Mouse (Mus musculus): Measurements from ENCODE around the gene Fut2. TPM values are rescaled to one million over a fixed set of nuclear protein-coding genes. Genes with fewer than 3 reads are reported as not detected.

Fut2 gene
- total and polyA plus RNA-seq, 2 experiments from 2014 or later: 0.13 TPM; not detected in 1

DNA sequence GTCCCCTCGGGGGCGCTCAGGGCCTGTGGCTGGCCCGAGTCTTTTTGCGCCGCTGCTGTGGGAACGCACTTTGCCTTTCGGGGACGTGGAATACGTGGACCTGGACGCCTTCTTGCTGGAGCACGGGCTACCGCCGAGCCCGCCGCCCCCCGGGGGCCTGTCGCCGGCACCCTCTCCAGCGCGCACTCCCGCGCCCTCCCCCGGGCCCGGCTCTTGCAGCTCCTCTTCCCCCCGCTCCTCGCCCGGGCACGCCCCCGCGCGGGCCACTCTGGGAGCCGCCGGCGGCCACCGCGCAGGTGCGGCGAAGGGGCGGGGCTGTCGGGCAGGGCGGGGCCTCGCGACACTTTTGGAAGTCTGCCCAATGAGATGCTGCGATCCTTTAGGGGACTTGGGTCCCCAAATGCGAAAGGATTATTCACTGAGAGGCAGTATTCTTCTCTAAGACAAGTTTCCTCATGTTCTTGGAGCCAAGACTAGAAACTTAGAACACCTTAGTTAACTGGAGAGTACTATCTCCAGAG is 40.6 kb upstream of the Fut2 start:
- DNase-seq (peak; percentile 86), ATAC-seq (no peak)
- H3K36me3 ChIP-seq (ENCODE audit: insufficient read depth): peaks cover 18% of the 10 kb centered on the region
- no peaks in the 10 kb centered on the region for H3K27me3 ChIP-seq (ENCODE audit: insufficient read depth, low read length)
- peaks cover 36% of the 10 kb centered on the region for H3K4me1 ChIP-seq (ENCODE audit: insufficient read depth)
- no peak for TF ChIP-seq CTCF (IDR thresholded peaks at IDR 0.05; ENCODE audit: low read depth)
- WGBS: 3% methylated on average over 37 of the region's 45 CpGs
- H3K27ac ChIP-seq (ENCODE audit: low read depth, low read length): peak overlapping the region; percentile 87
- peak overlapping the region; percentile 49 for H3K9ac ChIP-seq
- peak overlapping the region; percentile 41 for H3K4me3 ChIP-seq (ENCODE audit: low read depth, low read length)
- H3K4me2 ChIP-seq (ENCODE audit: low read depth): peak overlapping the region; percentile 97
- H3K9me3 ChIP-seq (ENCODE audit: low read length): no peaks in the 10 kb centered on the region

DNA sequence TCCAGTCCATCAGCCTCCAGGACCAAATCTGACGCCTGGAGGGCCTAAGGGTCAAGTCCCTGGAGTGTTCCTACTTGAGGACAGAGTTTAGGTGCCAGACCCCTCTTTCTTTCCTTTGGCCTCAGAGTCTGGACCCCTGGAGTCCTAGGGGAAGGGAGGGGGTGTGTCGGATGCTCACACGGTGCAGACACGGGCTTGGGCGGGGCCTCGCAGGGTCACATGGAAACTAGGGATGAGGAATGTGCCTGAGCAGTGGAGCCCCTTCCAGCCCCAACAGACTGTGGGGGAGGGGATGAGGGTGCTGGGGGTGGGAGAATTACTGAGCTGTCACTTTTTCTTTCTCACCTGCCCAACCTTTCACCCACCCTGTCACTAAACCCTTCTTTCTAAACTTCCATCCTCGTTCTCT is 39.7 kb upstream of the Fut2 start:
- TF ChIP-seq CTCF (IDR thresholded peaks at IDR 0.05; ENCODE audit: low read depth): no peak
- H3K27ac ChIP-seq (ENCODE audit: low read depth, low read length): peak overlapping the region; percentile 95
- peaks cover 40% of the 10 kb centered on the region for H3K4me1 ChIP-seq (ENCODE audit: insufficient read depth)
- peak overlapping the region; percentile 41 for H3K4me3 ChIP-seq (ENCODE audit: low read depth, low read length)
- DNase-seq: peak; percentile 28
- H3K27me3 ChIP-seq (ENCODE audit: insufficient read depth, low read length): no peaks in the 10 kb centered on the region
- H3K9ac ChIP-seq: peak overlapping the region; percentile 49
- peak overlapping the region; percentile 97 for H3K4me2 ChIP-seq (ENCODE audit: low read depth)
- ATAC-seq: no peak
- no peaks in the 10 kb centered on the region for H3K9me3 ChIP-seq (ENCODE audit: low read length)
- peaks cover 9% of the 10 kb centered on the region for H3K36me3 ChIP-seq (ENCODE audit: insufficient read depth)
- 4% methylated on average over 7 of the region's 7 CpGs for WGBS

DNA sequence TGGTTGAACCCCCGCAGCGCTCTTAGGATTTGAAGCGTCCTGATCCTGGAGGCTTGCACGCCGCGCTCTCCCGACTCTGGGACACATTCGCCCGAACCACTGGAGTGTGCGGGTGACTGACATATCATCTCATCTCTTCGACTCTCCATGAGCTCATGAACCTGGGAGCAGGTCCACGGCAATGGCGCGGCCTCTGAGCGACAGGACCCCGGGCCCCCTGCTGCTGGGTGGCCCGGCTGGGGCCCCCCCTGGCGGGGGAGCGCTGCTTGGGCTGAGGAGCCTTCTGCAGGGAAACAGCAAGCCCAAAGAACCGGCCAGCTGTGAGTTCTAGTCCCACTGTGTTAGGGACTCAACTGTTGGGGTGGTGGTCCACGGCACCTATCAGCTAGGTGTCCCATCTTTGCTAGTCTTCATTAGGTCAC is 39.3 kb upstream of the Fut2 start:
- DNase-seq: no peak
- Histone ChIP-seq H3K9ac (peak overlapping the region; percentile 49), H3K4me3 (ENCODE audit: low read depth, low read length) (peak overlapping the region; percentile 41), H3K27ac (ENCODE audit: low read depth, low read length) (peak overlapping the region; percentile 95), H3K27me3 (ENCODE audit: insufficient read depth, low read length) (no peaks in the 10 kb centered on the region), H3K9me3 (ENCODE audit: low read length) (no peaks in the 10 kb centered on the region), H3K36me3 (ENCODE audit: insufficient read depth) (peaks cover 4% of the 10 kb centered on the region; the same call in 1 of the 2 replicates), H3K4me2 (ENCODE audit: low read depth) (peak overlapping the region; percentile 97), H3K4me1 (ENCODE audit: insufficient read depth) (peaks cover 44% of the 10 kb centered on the region)
- TF ChIP-seq CTCF (IDR thresholded peaks at IDR 0.05; ENCODE audit: low read depth): no peak
- WGBS: 1% methylated on average over 21 of the region's 21 CpGs
- ATAC-seq: no peak

- WGBS: under 1% methylated on average over 36 of the region's 36 CpGs
These were observed 38.7 kb upstream of the Fut2 start, which contains the start of gene Dbp for GRCm38 (mm10) chr7:45704730-45705442. Dbp (plus strand) TSS chr7:45705088.

DNA sequence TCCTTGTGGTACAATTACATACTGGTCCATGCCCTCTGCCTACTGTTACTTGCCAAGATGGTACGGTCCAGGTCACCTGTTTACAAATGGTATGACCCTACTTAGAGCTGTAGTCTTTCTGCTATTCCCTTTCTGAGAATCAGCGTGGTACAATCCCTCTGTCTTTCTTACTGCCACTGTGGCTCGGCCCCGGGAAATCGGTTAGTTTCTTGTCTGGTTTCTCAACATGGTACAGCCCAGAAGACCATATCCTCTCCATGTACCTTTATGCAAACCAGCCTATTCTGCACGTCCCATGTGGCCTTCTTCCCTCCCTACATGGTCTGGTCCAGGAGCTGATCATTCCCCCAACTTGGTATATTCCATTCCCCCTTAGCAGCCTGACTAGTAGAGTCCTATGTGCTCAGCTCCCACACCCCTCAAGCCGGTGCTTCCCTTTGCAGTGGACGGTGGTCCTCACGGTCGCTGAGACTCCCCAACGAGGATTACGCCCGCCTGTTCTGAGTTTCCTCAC is 37.9 kb upstream of the Fut2 start:
- WGBS: under 1% methylated on average over 13 of the region's 13 CpGs
- Histone ChIP-seq H3K4me3 (ENCODE audit: low read depth, low read length) (peak overlapping the region; percentile 41), H3K4me1 (ENCODE audit: insufficient read depth) (peaks cover 46% of the 10 kb centered on the region), H3K27me3 (ENCODE audit: insufficient read depth, low read length) (no peaks in the 10 kb centered on the region), H3K4me2 (ENCODE audit: low read depth) (peak overlapping the region; percentile 97), H3K36me3 (ENCODE audit: insufficient read depth) (no peaks in the 10 kb centered on the region), H3K9me3 (ENCODE audit: low read length) (no peaks in the 10 kb centered on the region), H3K9ac (peak overlapping the region; percentile 60), H3K27ac (ENCODE audit: low read depth, low read length) (peak overlapping the region; percentile 95)
- peak; percentile 68 for ATAC-seq
- TF ChIP-seq CTCF (IDR thresholded peaks at IDR 0.05; ENCODE audit: low read depth): no peak
- peak; percentile 92 for DNase-seq

More at GRCm38 (mm10) chr7:45704730-45705442, 38.7 kb upstream of the Fut2 start, which contains the start of gene Dbp:
- H3K9me3 ChIP-seq (ENCODE audit: low read length): no peaks in the 10 kb centered on the region
- DNase-seq: peak; percentile 99
- no peaks in the 10 kb centered on the region for H3K27me3 ChIP-seq (ENCODE audit: insufficient read depth, low read length)
- H3K4me3 ChIP-seq (ENCODE audit: low read depth, low read length): peak within 1 kb of the TSS; percentile 41
- peaks cover 46% of the 10 kb centered on the region for H3K4me1 ChIP-seq (ENCODE audit: insufficient read depth)
- 0 out of 2 replicates have a peak, but pooled peaks cover 2% of the 10 kb centered on the region for H3K36me3 ChIP-seq (ENCODE audit: insufficient read depth)
- peak within 1 kb of the TSS; percentile 95 for H3K27ac ChIP-seq (ENCODE audit: low read depth, low read length)
- H3K9ac ChIP-seq: peak within 1 kb of the TSS; percentile 60
- TF ChIP-seq CTCF (IDR thresholded peaks at IDR 0.05; ENCODE audit: low read depth): no peak
- ATAC-seq: peak; percentile 81
- peak within 1 kb of the TSS; percentile 97 for H3K4me2 ChIP-seq (ENCODE audit: low read depth)

DNA sequence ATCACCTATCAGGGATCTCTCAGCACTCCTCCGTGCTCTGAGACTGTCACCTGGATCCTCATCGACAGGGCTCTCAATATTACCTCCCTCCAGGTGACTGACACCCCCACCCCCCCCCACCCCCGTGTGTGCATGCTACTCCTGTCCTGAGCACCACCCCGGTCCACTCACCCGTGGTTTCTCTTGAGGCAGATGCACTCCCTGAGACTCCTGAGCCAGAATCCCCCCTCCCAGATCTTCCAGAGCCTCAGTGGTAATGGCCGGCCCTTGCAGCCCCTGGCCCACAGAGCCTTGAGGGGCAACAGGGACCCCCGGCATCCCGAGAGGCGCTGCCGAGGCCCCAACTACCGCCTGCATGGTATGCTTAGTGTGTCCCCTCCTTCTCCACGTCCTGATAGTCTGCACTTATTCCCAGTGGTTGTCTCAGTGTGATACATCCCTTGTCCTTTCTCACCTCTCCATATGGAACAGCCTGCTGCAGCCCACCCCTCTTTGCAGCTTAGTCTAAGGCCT is 37.4 kb upstream of the Fut2 start:
- DNase-seq (no peak), ATAC-seq (no peak)
- Histone ChIP-seq H3K4me2 (ENCODE audit: low read depth) (peak overlapping the region; percentile 97), H3K4me3 (ENCODE audit: low read depth, low read length) (peak overlapping the region; percentile 41), H3K4me1 (ENCODE audit: insufficient read depth) (peaks cover 48% of the 10 kb centered on the region), H3K9ac (peak overlapping the region; percentile 60), H3K9me3 (ENCODE audit: low read length) (no peaks in the 10 kb centered on the region), H3K36me3 (ENCODE audit: insufficient read depth) (no peaks in the 10 kb centered on the region), H3K27me3 (ENCODE audit: insufficient read depth, low read length) (no peaks in the 10 kb centered on the region), H3K27ac (ENCODE audit: low read depth, low read length) (peak overlapping the region; percentile 95)
- 33% methylated on average over 12 of the region's 12 CpGs for WGBS
- TF ChIP-seq CTCF (IDR thresholded peaks at IDR 0.05; ENCODE audit: low read depth): peak; percentile 2; the same call in 1 of the 2 replicates

Measured in forebrain, postnatal 0 days (tissue).